Mouse (Mus musculus) C2C12 (cell line): Measurements from ENCODE around the gene Ube2h.

ENCODE experiments used
- CEBPB ChIP-seq: IDR thresholded peaks from one replicate; pipeline ENCODE4 v1.6.1; 2011; ENCODE audit warnings: low read depth, mild to moderate bottlenecking, control low read depth, moderate library complexity
- CTCF ChIP-seq: IDR thresholded peaks from one replicate; pipeline ENCODE4 v1.5.1; 2011; ENCODE audit not compliant: control insufficient read depth, insufficient read depth, insufficient read length
- FOSL1 ChIP-seq: IDR thresholded peaks from one replicate; pipeline ENCODE4 v1.8.0; 2011; ENCODE audit warnings: mild to moderate bottlenecking, low read length; ENCODE audit not compliant: poor library complexity, insufficient read depth, severe bottlenecking
- MAX ChIP-seq: IDR thresholded peaks from one replicate; pipeline ENCODE4 v1.6.1; 2011; ENCODE audit warnings: mild to moderate bottlenecking, control low read depth
- MYOG ChIP-seq: IDR thresholded peaks from one replicate; pipeline ENCODE4 v1.6.1; 2011; ENCODE audit not compliant: control insufficient read depth, insufficient read length; ENCODE audit errors: extremely low read depth
- USF1 ChIP-seq: IDR thresholded peaks from one replicate; pipeline ENCODE4 v1.6.1; 2011; ENCODE audit warnings: low read depth, mild to moderate bottlenecking, control low read depth, moderate library complexity

GRCm38 (mm10) chr6:30272338-30272905 is 31.9 kb downstream of the Ube2h start:
- TF ChIP-seq CTCF (no peak), USF1 (no peak), MAX (no peak), MYOG (no peak), FOSL1 (no peak), CEBPB (no peak)
